Mouse (Mus musculus): ENCODE measurements around the gene Cngb1. TPM values are rescaled to one million over a fixed set of nuclear protein-coding genes. Genes with fewer than 3 reads are reported as not detected.
A peak's percentile ranks its signal among the peaks of the same experiment; 100 is the strongest.

Cngb1 gene
- polyA plus RNA-seq (2014; fragmentation: Nextera tagmentation; extraction: Ambion mirVana), result 0.28 and 0.69 TPM in 2 replicates

GRCm38 (mm10) chr8:95306431-95306830, at the start of gene Cngb1:
Cngb1 (minus strand) TSS chr8:95306585.
- 37% methylated on average over 6 of the region's 6 CpGs for WGBS
- no peak for TF ChIP-seq CTCF (IDR thresholded peaks at IDR 0.05; ENCODE audit: low read depth)
- Histone ChIP-seq H3K9me3 (ENCODE audit: low read depth, low read length) (no peaks in the 10 kb centered on the region), H3K36me3 (ENCODE audit: insufficient read depth) (no peaks in the 10 kb centered on the region), H3K4me3 (ENCODE audit: low read depth, low read length) (no peak within 1 kb of the TSS), H3K4me1 (ENCODE audit: insufficient read depth) (no peaks in the 10 kb centered on the region), H3K9ac (no peak within 1 kb of the TSS), H3K27ac (ENCODE audit: low read depth) (no peak within 1 kb of the TSS), H3K4me2 (no peak within 1 kb of the TSS), H3K27me3 (ENCODE audit: insufficient read depth, low read length) (no peaks in the 10 kb centered on the region)
- no peak for ATAC-seq (ENCODE audit: insufficient read depth)
- no peak for DNase-seq

- DNase-seq (no peak), ATAC-seq (ENCODE audit: insufficient read depth) (no peak)
- no peaks in the 10 kb centered on the region for H3K36me3 ChIP-seq (ENCODE audit: insufficient read depth)
- H3K27me3 ChIP-seq (ENCODE audit: insufficient read depth, low read length), result peaks cover 9% of the 10 kb centered on the region; the same call in 1 of the 2 replicates
- no peak for TF ChIP-seq CTCF (IDR thresholded peaks at IDR 0.05; ENCODE audit: low read depth)
- H3K4me2 ChIP-seq, result peak overlapping the region; percentile 96; the same call in 1 of the 2 replicates
- no peak overlapping the region for H3K9ac ChIP-seq
- H3K9me3 ChIP-seq (ENCODE audit: low read depth, low read length), result no peaks in the 10 kb centered on the region
- H3K4me1 ChIP-seq (ENCODE audit: insufficient read depth), result peaks cover 17% of the 10 kb centered on the region
- WGBS, result 88% methylated on average over 2 of the region's 2 CpGs
- no peak overlapping the region for H3K27ac ChIP-seq (ENCODE audit: low read depth)
- H3K4me3 ChIP-seq (ENCODE audit: low read depth, low read length), result no peak overlapping the region
Measured at GRCm38 (mm10) chr8:95354606-95355005, 48.2 kb upstream of the Cngb1 start.

- Histone ChIP-seq H3K27me3 (ENCODE audit: insufficient read depth, low read length) (peaks cover 9% of the 10 kb centered on the region; the same call in 1 of the 2 replicates), H3K9me3 (ENCODE audit: low read depth, low read length) (no peaks in the 10 kb centered on the region), H3K4me1 (ENCODE audit: insufficient read depth) (peaks cover 12% of the 10 kb centered on the region), H3K9ac (peak overlapping the region; percentile 72), H3K36me3 (ENCODE audit: insufficient read depth) (no peaks in the 10 kb centered on the region), H3K27ac (ENCODE audit: low read depth) (peak overlapping the region; percentile 82), H3K4me2 (peak overlapping the region; percentile 96), H3K4me3 (ENCODE audit: low read depth, low read length) (peak overlapping the region; percentile 68)
- ATAC-seq (ENCODE audit: insufficient read depth) (peak; percentile 33), DNase-seq (peak; percentile 70)
- TF ChIP-seq CTCF (IDR thresholded peaks at IDR 0.05; ENCODE audit: low read depth), result no peak
- WGBS, result 2% methylated on average over 62 of the region's 62 CpGs
Measured at GRCm38 (mm10) chr8:95352871-95353866, 46.8 kb upstream of the Cngb1 start.

- TF ChIP-seq CTCF (IDR thresholded peaks at IDR 0.05; ENCODE audit: low read depth), result no peak
- no peaks in the 10 kb centered on the region for H3K9me3 ChIP-seq (ENCODE audit: low read depth, low read length)
- under 1% methylated on average over 80 of the region's 80 CpGs for WGBS
- H3K27ac ChIP-seq (ENCODE audit: low read depth), result peak within 1 kb of the TSS; percentile 82
- DNase-seq, result peak; percentile 87
- ATAC-seq (ENCODE audit: insufficient read depth), result peak; percentile 84
- H3K4me2 ChIP-seq, result peak within 1 kb of the TSS; percentile 96
- peak within 1 kb of the TSS; percentile 72 for H3K9ac ChIP-seq
- H3K36me3 ChIP-seq (ENCODE audit: insufficient read depth), result no peaks in the 10 kb centered on the region
- H3K4me1 ChIP-seq (ENCODE audit: insufficient read depth), result peaks cover 12% of the 10 kb centered on the region
- peaks cover 9% of the 10 kb centered on the region; the same call in 1 of the 2 replicates for H3K27me3 ChIP-seq (ENCODE audit: insufficient read depth, low read length)
- peak within 1 kb of the TSS; percentile 68 for H3K4me3 ChIP-seq (ENCODE audit: low read depth, low read length)
Measured at GRCm38 (mm10) chr8:95352151-95352870, 45.9 kb upstream of the Cngb1 start, which contains the start of gene Mmp15. Mmp15 (plus strand) TSS chr8:95352268.

- H3K4me3 ChIP-seq (ENCODE audit: low read depth, low read length), result peak overlapping the region; percentile 68
- H3K27me3 ChIP-seq (ENCODE audit: insufficient read depth, low read length), result peaks cover 9% of the 10 kb centered on the region; the same call in 1 of the 2 replicates
- H3K9me3 ChIP-seq (ENCODE audit: low read depth, low read length), result no peaks in the 10 kb centered on the region
- H3K4me1 ChIP-seq (ENCODE audit: insufficient read depth), result peaks cover 12% of the 10 kb centered on the region
- peak; percentile 49 for TF ChIP-seq CTCF (IDR thresholded peaks at IDR 0.05; ENCODE audit: low read depth)
- no peak overlapping the region for H3K27ac ChIP-seq (ENCODE audit: low read depth)
- WGBS, result 4% methylated on average over 15 of the region's 15 CpGs
- peak overlapping the region; percentile 38; the same call in 1 of the 2 replicates for H3K9ac ChIP-seq
- peak overlapping the region; percentile 96 for H3K4me2 ChIP-seq
- no peaks in the 10 kb centered on the region for H3K36me3 ChIP-seq (ENCODE audit: insufficient read depth)
- ATAC-seq (ENCODE audit: insufficient read depth) (peak; percentile 32; the same call in 1 of the 2 replicates), DNase-seq (peak; percentile 76)
Measured at GRCm38 (mm10) chr8:95351461-95351860, 45.1 kb upstream of the Cngb1 start.

- H3K27ac ChIP-seq (ENCODE audit: low read depth), result no peak overlapping the region
- H3K9ac ChIP-seq, result no peak overlapping the region
- TF ChIP-seq CTCF (IDR thresholded peaks at IDR 0.05; ENCODE audit: low read depth), result peak; percentile 16; the same call in 1 of the 2 replicates
- H3K9me3 ChIP-seq (ENCODE audit: low read depth, low read length), result no peaks in the 10 kb centered on the region
- peaks cover 11% of the 10 kb centered on the region for H3K4me1 ChIP-seq (ENCODE audit: insufficient read depth)
- peaks cover 6% of the 10 kb centered on the region for H3K36me3 ChIP-seq (ENCODE audit: insufficient read depth)
- H3K4me2 ChIP-seq, result peak overlapping the region; percentile 26; the same call in 1 of the 2 replicates
- ATAC-seq (ENCODE audit: insufficient read depth), result no peak
- 36% methylated on average over 19 of the region's 19 CpGs for WGBS
- peaks cover 9% of the 10 kb centered on the region; the same call in 1 of the 2 replicates for H3K27me3 ChIP-seq (ENCODE audit: insufficient read depth, low read length)
- peak; percentile 72 for DNase-seq
- H3K4me3 ChIP-seq (ENCODE audit: low read depth, low read length), result no peak overlapping the region
Measured at GRCm38 (mm10) chr8:95348811-95349630, 42.6 kb upstream of the Cngb1 start.

All from lung, embryonic 14.5 days (tissue).